Mouse (Mus musculus): ENCODE results near the gene Dnajc17.

DNA sequence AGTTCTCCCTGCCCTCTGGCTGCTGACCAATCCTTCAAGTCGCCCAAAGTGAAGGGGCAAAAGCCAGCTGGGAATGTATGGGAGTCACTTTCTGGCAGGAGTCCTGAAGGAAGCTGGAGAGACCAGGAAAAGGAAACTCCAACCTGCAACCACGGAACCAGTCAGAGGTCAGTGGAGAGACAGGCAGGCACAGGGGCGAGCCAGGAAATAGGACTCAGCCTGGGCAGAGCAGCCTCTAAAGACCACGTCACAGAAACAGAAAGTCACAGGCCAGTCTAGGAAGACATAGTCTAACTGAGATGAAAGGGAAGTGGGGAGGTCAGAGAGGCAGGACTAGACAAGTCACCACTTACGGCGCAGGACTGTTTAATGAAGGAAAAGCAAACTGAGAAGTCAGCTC, 33.0 kb downstream of the Dnajc17 start:
- TF ChIP-seq POLR2A (IDR thresholded peaks at IDR 0.05; ENCODE audit: borderline replicate concordance, low read depth, low read length): no peak
- TF ChIP-seq CTCF (IDR thresholded peaks at IDR 0.05; ENCODE audit: low read depth, low read length): no peak

All from bone marrow macrophage, adult 2 months (primary cell).